Mouse (Mus musculus): Measurements from ENCODE around the gene Taco1.

DNA sequence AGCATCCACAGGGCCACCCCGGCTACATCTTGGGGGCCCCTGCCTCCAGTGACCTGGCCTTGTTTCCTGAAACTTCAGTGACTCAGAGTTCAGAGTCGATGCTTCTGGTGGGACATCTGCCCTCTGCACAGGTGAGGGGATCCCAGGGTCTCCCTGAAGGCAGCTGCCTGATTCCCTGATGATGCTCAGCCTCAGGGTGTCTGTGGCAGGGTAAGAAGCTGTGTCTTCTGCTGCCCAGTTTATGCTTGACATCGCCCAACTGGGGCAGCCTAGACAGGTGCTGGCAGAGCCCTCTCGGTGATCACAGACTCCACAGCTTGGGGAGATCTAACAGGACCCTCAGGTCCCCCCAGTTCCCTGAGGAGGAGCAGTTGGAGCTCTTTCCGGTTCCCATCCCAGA lies 38.3 kb upstream of the Taco1 start:
- TF ChIP-seq POLR2A (IDR thresholded peaks at IDR 0.05; ENCODE audit: low read depth, low read length) (no peak), CTCF (conservative IDR thresholded peaks at IDR 0.05; ENCODE audit: insufficient read depth, insufficient read length, low read depth, low read length) (no peak)
